In the genomic region with DNA sequence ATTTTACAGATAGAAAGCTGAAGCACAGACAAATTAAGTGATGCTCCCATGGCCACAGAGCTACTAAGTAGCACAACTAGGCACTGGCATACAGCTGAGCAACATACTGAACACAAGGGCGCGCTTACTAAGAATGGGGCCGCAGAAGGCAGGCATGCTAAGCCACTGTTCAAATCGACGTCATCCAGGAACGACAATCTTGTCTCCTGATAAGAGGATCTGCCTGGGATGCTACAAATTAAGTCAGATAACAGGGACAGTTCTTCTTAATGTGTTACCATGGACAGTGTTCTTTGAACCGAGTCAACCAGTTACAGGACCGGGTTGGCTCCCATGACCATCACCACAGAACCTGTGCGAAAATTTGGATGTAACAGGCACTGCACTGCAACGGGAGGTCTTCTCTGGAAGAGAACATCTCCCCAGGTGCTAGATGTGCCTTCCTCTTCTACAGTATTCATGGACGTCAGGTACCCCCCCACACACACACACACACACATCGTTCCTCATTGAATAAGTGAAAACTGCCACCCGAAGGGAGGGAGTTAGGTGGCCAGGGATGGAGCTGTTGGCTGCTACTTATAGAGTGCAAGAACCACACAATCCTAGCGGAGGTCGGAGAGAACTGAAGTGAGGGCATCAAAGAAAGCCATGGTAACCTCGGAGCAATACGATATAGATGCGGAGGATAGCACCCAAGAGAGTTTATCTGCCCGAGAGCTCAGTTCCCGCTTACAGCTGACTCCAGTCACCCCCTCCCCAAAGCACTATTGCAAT, we compare ENCODE assay signal across 8 mouse cellular contexts. TPM values are rescaled to one million over a fixed set of nuclear protein-coding genes. Genes with fewer than 3 reads are reported as not detected.
DNase-seq lines count a peak whose midpoint lies in the region; ATAC-seq and TF ChIP-seq lines count a peak whose summit lies in the region.

No protein-coding gene starts in this region.

- no peaks in the 10 kb centered on the region for H3K36me3 ChIP-seq in ES-E14 (ENCODE audit: control insufficient read depth, insufficient read depth, low read length, poor library complexity, severe bottlenecking)
- H3K36me3 ChIP-seq in hindbrain, embryonic 11.5 days (ENCODE audit: control insufficient read depth, insufficient read depth, low read length), result no peaks in the 10 kb centered on the region
- no peaks in the 10 kb centered on the region for H3K36me3 ChIP-seq in midbrain, embryonic 10.5 days

- intact Hi-C loops in heart, postnatal 25 days (cut with DNase I), result loop anchor here (2.0 kb wide), 1 partner anchor 28 kb away; no protein-coding TSS in a partner anchor

- H3K9ac ChIP-seq in ES-E14 (ENCODE audit: insufficient read depth, low read depth, low read length, poor library complexity, severe bottlenecking), result peak overlapping the region; percentile 3; the same call in 1 of the 2 replicates
- H3K9ac ChIP-seq in hindbrain, embryonic 11.5 days (ENCODE audit: low read depth, low read length), result peak overlapping the region; percentile 37; the same call in 1 of the 2 replicates

- no peaks in the 10 kb centered on the region for H3K9me3 ChIP-seq in ES-E14 (ENCODE audit: control insufficient read depth, insufficient read depth, low read depth, low read length)
- no peaks in the 10 kb centered on the region for H3K9me3 ChIP-seq in hindbrain, embryonic 11.5 days (ENCODE audit: control insufficient read depth, low read length)
- no peaks in the 10 kb centered on the region for H3K9me3 ChIP-seq in midbrain, embryonic 10.5 days (replicated peaks)

- in situ Hi-C loops in ES-E14 (cut with MboI; ENCODE audit: low sequenced_read_pairs in 2 of 2, unreplicated experiment in 2 of 2), result no loop called here

- no peak overlapping the region for H3K27ac ChIP-seq in ES-E14 (ENCODE audit: insufficient read depth, low read depth, low read length, poor library complexity, severe bottlenecking)
- H3K27ac ChIP-seq in hindbrain, embryonic 11.5 days (ENCODE audit: low read depth, low read length), result no peak overlapping the region
- peak overlapping the region; percentile 73 for H3K27ac ChIP-seq in midbrain, embryonic 10.5 days (replicated peaks)

- WGBS in hindbrain, embryonic 11.5 days, result 7% methylated on average over 20 of the region's 20 CpGs
- 5% methylated on average over 20 of the region's 20 CpGs for WGBS in midbrain, embryonic 10.5 days

- peaks cover 0 to 2% of the 10 kb centered on the region in 2 experiments; a peak in 1 of 4 replicates for H3K4me1 ChIP-seq in ES-E14 (ENCODE audit: control insufficient read depth in 2 of 2, insufficient read depth in 2 of 2, low read length in 2 of 2, poor library complexity in 1 of 2)
- H3K4me1 ChIP-seq in hindbrain, embryonic 11.5 days (replicated peaks; ENCODE audit: control insufficient read depth, insufficient read depth, low read length), result 0 out of 2 replicates have a peak, but pooled peaks cover 6% of the 10 kb centered on the region
- peaks cover 44% of the 10 kb centered on the region for H3K4me1 ChIP-seq in midbrain, embryonic 10.5 days

- H3K27me3 ChIP-seq in hindbrain, embryonic 11.5 days (ENCODE audit: control insufficient read depth, insufficient read depth, low read length), result peaks cover 38% of the 10 kb centered on the region
- H3K27me3 ChIP-seq in midbrain, embryonic 10.5 days (ENCODE audit: low read depth, poor library complexity, severe bottlenecking), result peaks cover 86% of the 10 kb centered on the region

- peak overlapping the region; percentile 93 for H3K4me2 ChIP-seq in hindbrain, embryonic 11.5 days (replicated peaks; ENCODE audit: low read depth, low read length)

- peak overlapping the region; percentile 77 to 91 for H3K4me3 ChIP-seq in ES-E14 (ENCODE audit: insufficient read depth in 1 of 2, low read depth in 1 of 2, low read length in 2 of 2, poor library complexity in 1 of 2, severe bottlenecking in 1 of 2)
- H3K4me3 ChIP-seq in hindbrain, embryonic 11.5 days (ENCODE audit: low read depth, low read length), result peak overlapping the region; percentile 58
- peak overlapping the region; percentile 81 for H3K4me3 ChIP-seq in midbrain, embryonic 10.5 days

- peak; percentile 89 for DNase-seq in heart, adult 11 months
- DNase-seq in heart, postnatal 25 days (ENCODE audit: low spot score), result no peak
- no peak for DNase-seq in ES-E14 (ENCODE audit: low read depth, low spot score)
- peak; percentile 54 for DNase-seq in hindbrain, embryonic 11.5 days (ENCODE audit: low spot score)
- DNase-seq in midbrain, embryonic 10.5 days (ENCODE audit: low spot score), result peak; percentile 22
- no peak for DNase-seq in cerebellum, adult 9-10 months
- no peak for DNase-seq in left cerebral cortex, adult 8-10 months (ENCODE audit: low spot score in 2 of 2)
- no peak for DNase-seq in cerebellum, postnatal 36 days

- 0 out of 2 replicates have a peak, but pooled peaks have one; percentile 2 for ATAC-seq in hindbrain, embryonic 11.5 days (ENCODE audit: low FRiP score)

TF ChIP-seq in ES-E14, 5 proteins besides CTCF, POLR2A, EP300 and RAD21:
- TF ChIP-seq CHD2 (IDR thresholded peaks at IDR 0.05; ENCODE audit: low read depth, low read length), result no peak
- TF ChIP-seq ZNF384 (IDR thresholded peaks at IDR 0.05; ENCODE audit: low read depth, low read length), result no peak
- no peak for TF ChIP-seq MAFK (IDR thresholded peaks at IDR 0.05; ENCODE audit: insufficient read depth, low read depth, low read length)
- no peak for TF ChIP-seq HCFC1 (IDR thresholded peaks at IDR 0.05; ENCODE audit: borderline replicate concordance, insufficient read depth, low read length)
- TF ChIP-seq ZC3H11A (IDR thresholded peaks at IDR 0.05; ENCODE audit: borderline replicate concordance, low read depth, low read length), result no peak

RNA-seq across cellular contexts. Expression of a gene that starts 0.8 kb away (rescaled TPM):
- total RNA-seq in heart, postnatal 25 days (2021), result 100 to 1,000 TPM; 253 to 281 TPM
- total RNA-seq in ES-E14 (2012; rRNA removed), result 0.63 and 2.2 TPM in 2 replicates
- 31.4 and 33.4 TPM in 2 replicates for polyA plus RNA-seq in hindbrain, embryonic 11.5 days (2014; fragmentation: Nextera tagmentation; extraction: Ambion mirVana)
- polyA plus RNA-seq in midbrain, embryonic 10.5 days (2016; fragmentation: Nextera tagmentation; extraction: Ambion mirVana), result 26.7 and 35.9 TPM in 2 replicates
- 100 to 1,000 TPM; 165 to 185 (median 176) TPM for total RNA-seq in left cerebral cortex, adult 8-10 months (2022)

RNA-seq across cellular contexts. Expression of a gene that starts 18.5 kb away (rescaled TPM):
- not detected for total RNA-seq in heart, postnatal 25 days (2021)
- total RNA-seq in ES-E14 (2012; rRNA removed), result 0.71 and 1.2 TPM in 2 replicates
- 0.17 and 0.25 TPM in 2 replicates for polyA plus RNA-seq in hindbrain, embryonic 11.5 days (2014; fragmentation: Nextera tagmentation; extraction: Ambion mirVana)
- 0.28 and 0.36 TPM in 2 replicates for polyA plus RNA-seq in midbrain, embryonic 10.5 days (2016; fragmentation: Nextera tagmentation; extraction: Ambion mirVana)
- total RNA-seq in left cerebral cortex, adult 8-10 months (2022), result under 1 TPM; 0.14 to 0.55 (median 0.31) TPM

RNA-seq across cellular contexts. Expression of a gene that starts 27.1 kb away (rescaled TPM):
- 100 to 1,000 TPM in 1 of 2 experiments, 10 to 100 TPM in 1; 88.9 to 101 TPM for total RNA-seq in heart, postnatal 25 days (2021)
- 22.0 and 27.5 TPM in 2 replicates for total RNA-seq in ES-E14 (2012; rRNA removed)
- polyA plus RNA-seq in hindbrain, embryonic 11.5 days (2014; fragmentation: Nextera tagmentation; extraction: Ambion mirVana), result 23.5 and 28.8 TPM in 2 replicates
- polyA plus RNA-seq in midbrain, embryonic 10.5 days (2016; fragmentation: Nextera tagmentation; extraction: Ambion mirVana), result 32.2 and 34.7 TPM in 2 replicates
- 10 to 100 TPM; 70.2 to 87.9 (median 76.7) TPM for total RNA-seq in left cerebral cortex, adult 8-10 months (2022)

RNA-seq across cellular contexts. Expression of a gene that starts 29.6 kb away (rescaled TPM):
- 1 to 10 TPM; 2.9 to 3.0 TPM for total RNA-seq in heart, postnatal 25 days (2021)
- 0.98 and 2.0 TPM in 2 replicates for total RNA-seq in ES-E14 (2012; rRNA removed)
- 3.1 and 5.0 TPM in 2 replicates for polyA plus RNA-seq in hindbrain, embryonic 11.5 days (2014; fragmentation: Nextera tagmentation; extraction: Ambion mirVana)
- 4.1 and 4.4 TPM in 2 replicates for polyA plus RNA-seq in midbrain, embryonic 10.5 days (2016; fragmentation: Nextera tagmentation; extraction: Ambion mirVana)
- total RNA-seq in left cerebral cortex, adult 8-10 months (2022), result 1 to 10 TPM; 1.7 to 2.8 (median 2.6) TPM

RNA-seq across cellular contexts. Expression of a gene that starts 38.9 kb away (rescaled TPM):
- 10 to 100 TPM; 11.0 to 12.9 TPM for total RNA-seq in heart, postnatal 25 days (2021)
- 0.62 and 0.63 TPM in 2 replicates for total RNA-seq in ES-E14 (2012; rRNA removed)
- 22.1 and 26.1 TPM in 2 replicates for polyA plus RNA-seq in hindbrain, embryonic 11.5 days (2014; fragmentation: Nextera tagmentation; extraction: Ambion mirVana)
- polyA plus RNA-seq in midbrain, embryonic 10.5 days (2016; fragmentation: Nextera tagmentation; extraction: Ambion mirVana), result 12.7 and 21.1 TPM in 2 replicates
- total RNA-seq in left cerebral cortex, adult 8-10 months (2022), result 10 to 100 TPM in 3 of 4 experiments, 1 to 10 TPM in 1; 9.1 to 63.9 (median 28.2) TPM

Comparison
In these comparisons a context has a peak if more than half of its experiments do, and no peak if none do; other contexts are left out.
1. DNase-seq: peak in heart, adult 11 months (single experiment), hindbrain, embryonic 11.5 days (single experiment) and midbrain, embryonic 10.5 days (single experiment); none in heart, postnatal 25 days (single experiment), ES-E14 (single experiment), cerebellum, adult 9-10 months (single experiment), left cerebral cortex, adult 8-10 months (0 of 2) and cerebellum, postnatal 36 days (0 of 2).
2. RNA of a gene that starts 0.8 kb away (total RNA-seq): 253 to 281 TPM in heart, postnatal 25 days and 165 to 185 TPM in left cerebral cortex, adult 8-10 months; 0.63 to 2.2 TPM in ES-E14; every median in the first group is over 10 times any median in the second.
3. Peak in every context shown above with its lines, with median percentiles within 50 percentile points of each other: H3K4me3 ChIP-seq.